Mouse (Mus musculus) left cerebral cortex, postnatal 25 days (tissue): Measurements from ENCODE around the gene Srsf1. TPM values are rescaled to one million over a fixed set of nuclear protein-coding genes. Genes with fewer than 3 reads are reported as not detected.

Experiments used
- DNase-seq, 2 experiments: peaks; one replicate each; pipeline ENCODE4 v3.0.0; 2022; ENCODE audit warnings: low spot score in 2 of 2, mixed read lengths in 1 of 2
- intact Hi-C: fragments of 180-260 bp; cut with DNase I; formaldehyde crosslinking; loops from one replicate; pipeline ENCODE4 v1.15.1; 2025
- total RNA-seq, 2 experiments: library from RNA; stranded (reverse); gene quantifications; 2 replicates each; pipeline ENCODE4 v1.2.3; 2021

The Srsf1 gene
- total RNA-seq, 2 experiments from 2014 or later: 177 to 190 TPM

DNA sequence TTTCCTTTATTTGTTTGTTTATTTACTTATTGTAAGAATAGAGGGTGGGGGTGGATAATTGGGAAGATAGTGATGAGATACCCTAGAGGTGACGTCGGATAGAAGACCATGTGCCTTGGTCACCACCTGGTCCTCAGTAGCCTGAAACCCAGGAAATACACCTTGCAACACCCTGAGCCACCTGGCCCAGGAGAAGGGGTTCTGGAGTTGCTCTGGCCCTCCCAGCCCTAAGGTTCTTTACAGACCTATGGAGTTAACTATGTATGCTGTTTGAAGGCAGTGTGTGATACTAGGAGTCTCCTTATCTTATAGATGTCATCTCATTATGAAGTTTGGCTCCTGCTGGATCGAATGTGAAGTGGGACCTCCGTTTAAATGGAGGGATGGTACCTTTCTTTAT, 53.0 kb downstream of the Srsf1 start:
- no peak for DNase-seq
- intact Hi-C loops: no loop called here

Other genes with a start within 250 kb of the Srsf1 start
- gene Lpo, start 219.1 kb upstream of the Srsf1 start, total RNA-seq: under 1 TPM; 0.32 to 0.44 TPM
- gene Mks1, start 194.2 kb upstream of the Srsf1 start, total RNA-seq: 1 to 10 TPM; 4.2 to 4.4 TPM
- under 1 TPM in 1 of 2 experiments, not detected in 1; 0.39 TPM for gene Epx, start 171.8 kb upstream of the Srsf1 start, total RNA-seq
- gene Olfr462, start 155.1 kb upstream of the Srsf1 start, total RNA-seq: not detected
- gene Olfr463, start 150.0 kb upstream of the Srsf1 start, total RNA-seq: not detected
- gene Olfr464, start 126.4 kb upstream of the Srsf1 start, total RNA-seq: 1 to 10 TPM; 3.0 to 3.7 TPM
- gene Dynll2, start 59.8 kb upstream of the Srsf1 start, total RNA-seq: 100 to 1,000 TPM; 580 to 594 TPM
- 10 to 100 TPM; 23.6 to 25.8 TPM for gene Vezf1, start 20.9 kb downstream of the Srsf1 start, total RNA-seq
- 10 to 100 TPM; 28.7 to 29.5 TPM for gene Cuedc1, start 50.7 kb downstream of the Srsf1 start, total RNA-seq
- 10 to 100 TPM; 73.6 to 74.5 TPM for gene Mrps23, start 157.0 kb downstream of the Srsf1 start, total RNA-seq
- not detected for gene Ccdc182, start 246.7 kb downstream of the Srsf1 start, total RNA-seq